Mouse (Mus musculus) forebrain, embryonic 15.5 days (tissue): Measurements from ENCODE around the gene Hus1b. TPM values are rescaled to one million over a fixed set of nuclear protein-coding genes. Genes with fewer than 3 reads are reported as not detected.
A peak's percentile ranks its signal among the peaks of the same experiment; 100 is the strongest.

Source experiments
- ATAC-seq: fragments of 200-750 bp; cut with Nextera tagmentation; replicated peaks from 2 replicates; pipeline ENCODE4 v1.8.0; 2017; ENCODE audit warnings: mild to moderate bottlenecking, moderate TSS enrichment, moderate library complexity
- H3K27ac ChIP-seq: fragments of 300-500 bp; sonication (generic); replicated peaks from 2 replicates; pipeline ENCODE4 v1.5.1; 2015; ENCODE audit warnings: mild to moderate bottlenecking, inconsistent platforms
- H3K27me3 ChIP-seq: fragments of 300-500 bp; sonication (generic); 2 replicates; pipeline ENCODE4 v1.6.1; 2015; ENCODE audit warnings: inconsistent platforms
- H3K36me3 ChIP-seq: fragments of 300-500 bp; sonication (generic); 2 replicates; pipeline ENCODE4 v1.6.1; 2015; ENCODE audit warnings: mild to moderate bottlenecking, inconsistent platforms
- H3K4me1 ChIP-seq: fragments of 300-500 bp; sonication (generic); 2 replicates; pipeline ENCODE4 v1.6.1; 2015; ENCODE audit warnings: inconsistent platforms
- H3K4me2 ChIP-seq: fragments of 300-500 bp; sonication (generic); replicated peaks from 2 replicates; pipeline ENCODE4 v1.6.1; 2015; ENCODE audit warnings: mild to moderate bottlenecking, inconsistent platforms
- H3K4me3 ChIP-seq: fragments of 300-500 bp; sonication (generic); 2 replicates; pipeline ENCODE4 v1.5.1; 2015; ENCODE audit warnings: mild to moderate bottlenecking, inconsistent platforms
- H3K9ac ChIP-seq: fragments of 300-500 bp; sonication (generic); replicated peaks from 2 replicates; pipeline ENCODE4 v1.6.1; 2015; ENCODE audit warnings: mild to moderate bottlenecking, inconsistent platforms
- H3K9me3 ChIP-seq: fragments of 300-500 bp; sonication (generic); 2 replicates; pipeline ENCODE4 v1.6.1; 2016; ENCODE audit warnings: inconsistent platforms
- WGBS: fragments of 180-500 bp; shearing (Covaris S2); methylation state at CpG from one replicate; pipeline ENCODE4 v1.1.7; 2015; ENCODE audit warnings: mixed read lengths; 5-methylcytosine and 5-hydroxymethylcytosine counted together
- polyA plus RNA-seq: library from polyadenylated mRNA; unstranded; fragments of >200 nt; fragmentation: Nextera tagmentation; extraction: Ambion mirVana; gene quantifications from 2 replicates; pipeline ENCODE4 v1.2.1, GENCODE M21; 2015

Gene Hus1b
- polyA plus RNA-seq, 1 experiment from 2014 or later = not detected

- ATAC-seq = peak; percentile 57
- Histone ChIP-seq H3K9me3 (no peaks in the 10 kb centered on the region), H3K4me1 (peaks cover 21% of the 10 kb centered on the region), H3K36me3 (no peaks in the 10 kb centered on the region), H3K4me2 (peak overlapping the region; percentile 60), H3K27ac (no peak overlapping the region), H3K27me3 (no peaks in the 10 kb centered on the region), H3K9ac (peak overlapping the region; percentile 80), H3K4me3 (peak overlapping the region; percentile 92)
- WGBS = 22% methylated on average over 5 of the region's 5 CpGs
Measured at GRCm38 (mm10) chr13:30974247-30974630, 26.7 kb upstream of the Hus1b start.

GRCm38 (mm10) chr13:30973501-30974246 lies 26.1 kb upstream of the Hus1b start, which contains the start of the genes Exoc2 and Gm5447:
Gene Exoc2, minus strand, starts transcription at chr13:30974093.
Gene Gm5447, plus strand, starts transcription at chr13:30974204.
- H3K27me3 ChIP-seq = no peaks in the 10 kb centered on the region
- ATAC-seq = peak; percentile 99
- WGBS = 1% methylated on average over 54 of the region's 54 CpGs
- H3K36me3 ChIP-seq = no peaks in the 10 kb centered on the region
- H3K4me3 ChIP-seq = peak within 1 kb of the TSS; percentile 92
- peaks cover 22% of the 10 kb centered on the region for H3K4me1 ChIP-seq
- H3K27ac ChIP-seq = peak within 1 kb of the TSS; percentile 86
- H3K9me3 ChIP-seq = no peaks in the 10 kb centered on the region
- H3K9ac ChIP-seq = peak within 1 kb of the TSS; percentile 80
- peak within 1 kb of the TSS; percentile 60 for H3K4me2 ChIP-seq

GRCm38 (mm10) chr13:30972102-30972501 lies 24.5 kb upstream of the Hus1b start:
- WGBS = 96% methylated on average over 2 of the region's 2 CpGs
- no peak for ATAC-seq
- no peaks in the 10 kb centered on the region for H3K9me3 ChIP-seq
- H3K4me1 ChIP-seq = peaks cover 17% of the 10 kb centered on the region
- H3K4me3 ChIP-seq = no peak overlapping the region
- no peak overlapping the region for H3K4me2 ChIP-seq
- no peaks in the 10 kb centered on the region for H3K27me3 ChIP-seq
- no peak overlapping the region for H3K9ac ChIP-seq
- H3K36me3 ChIP-seq = no peaks in the 10 kb centered on the region
- H3K27ac ChIP-seq = no peak overlapping the region

- H3K4me2 ChIP-seq = no peak overlapping the region
- no peak for ATAC-seq
- 93% methylated on average over 3 of the region's 3 CpGs for WGBS
Measured at GRCm38 (mm10) chr13:30971047-30971446, 23.5 kb upstream of the Hus1b start.

GRCm38 (mm10) chr13:30968311-30968710 lies 20.8 kb upstream of the Hus1b start:
- Histone ChIP-seq H3K9me3 (no peaks in the 10 kb centered on the region), H3K36me3 (no peaks in the 10 kb centered on the region), H3K9ac (no peak overlapping the region), H3K4me2 (no peak overlapping the region), H3K4me1 (peaks cover 21% of the 10 kb centered on the region), H3K4me3 (no peak overlapping the region), H3K27me3 (no peaks in the 10 kb centered on the region), H3K27ac (no peak overlapping the region)
- ATAC-seq = no peak
- WGBS = 61% methylated on average over 4 of the region's 4 CpGs

More at GRCm38 (mm10) chr13:30971047-30971446, 23.5 kb upstream of the Hus1b start:
- Histone ChIP-seq H3K4me1 (peaks cover 26% of the 10 kb centered on the region), H3K27ac (no peak overlapping the region), H3K27me3 (no peaks in the 10 kb centered on the region), H3K9me3 (no peaks in the 10 kb centered on the region), H3K4me3 (no peak overlapping the region), H3K9ac (no peak overlapping the region), H3K36me3 (no peaks in the 10 kb centered on the region)

GRCm38 (mm10) chr13:30966507-30966911 lies 18.9 kb upstream of the Hus1b start:
- Histone ChIP-seq H3K36me3 (no peaks in the 10 kb centered on the region), H3K9me3 (no peaks in the 10 kb centered on the region), H3K4me3 (no peak overlapping the region), H3K9ac (no peak overlapping the region), H3K4me2 (peak overlapping the region; percentile 25; the same call in 1 of the 2 replicates), H3K4me1 (peaks cover 14% of the 10 kb centered on the region), H3K27ac (no peak overlapping the region), H3K27me3 (no peaks in the 10 kb centered on the region)
- ATAC-seq = peak; percentile 68
- 14% methylated on average over 10 of the region's 10 CpGs for WGBS

- Histone ChIP-seq H3K27me3 (no peaks in the 10 kb centered on the region), H3K4me3 (no peak overlapping the region), H3K36me3 (0 out of 2 replicates have a peak, but pooled peaks cover 4% of the 10 kb centered on the region), H3K9me3 (no peaks in the 10 kb centered on the region), H3K9ac (no peak overlapping the region), H3K4me1 (peaks cover 9% of the 10 kb centered on the region), H3K4me2 (no peak overlapping the region), H3K27ac (no peak overlapping the region)
- 52% methylated on average over 2 of the region's 2 CpGs for WGBS
- ATAC-seq = no peak
Measured at GRCm38 (mm10) chr13:30961932-30962331, 14.4 kb upstream of the Hus1b start.

GRCm38 (mm10) chr13:30960714-30961113 lies 13.2 kb upstream of the Hus1b start:
- WGBS = 90% methylated on average over 2 of the region's 2 CpGs
- ATAC-seq = no peak
- no peaks in the 10 kb centered on the region for H3K4me1 ChIP-seq

GRCm38 (mm10) chr13:30953580-30953979 lies 6.0 kb upstream of the Hus1b start:
- no peaks in the 10 kb centered on the region for H3K36me3 ChIP-seq
- H3K9me3 ChIP-seq = no peaks in the 10 kb centered on the region
- H3K4me2 ChIP-seq = no peak overlapping the region
- H3K4me1 ChIP-seq = no peaks in the 10 kb centered on the region
- no peak for ATAC-seq
- H3K27me3 ChIP-seq = no peaks in the 10 kb centered on the region
- no peak overlapping the region for H3K9ac ChIP-seq
- WGBS = 80% methylated on average over 1 of the region's 1 CpGs
- H3K27ac ChIP-seq = no peak overlapping the region
- H3K4me3 ChIP-seq = no peak overlapping the region

More at GRCm38 (mm10) chr13:30960714-30961113, 13.2 kb upstream of the Hus1b start:
- Histone ChIP-seq H3K4me2 (no peak overlapping the region), H3K4me3 (no peak overlapping the region), H3K9ac (no peak overlapping the region), H3K27ac (no peak overlapping the region), H3K27me3 (no peaks in the 10 kb centered on the region), H3K9me3 (no peaks in the 10 kb centered on the region), H3K36me3 (0 out of 2 replicates have a peak, but pooled peaks cover 4% of the 10 kb centered on the region)

- Histone ChIP-seq H3K36me3 (no peaks in the 10 kb centered on the region), H3K9ac (no peak overlapping the region), H3K4me2 (no peak overlapping the region), H3K9me3 (no peaks in the 10 kb centered on the region), H3K4me1 (no peaks in the 10 kb centered on the region), H3K4me3 (no peak overlapping the region), H3K27ac (no peak overlapping the region), H3K27me3 (no peaks in the 10 kb centered on the region)
- 86% methylated on average over 2 of the region's 2 CpGs for WGBS
- no peak for ATAC-seq
Measured at GRCm38 (mm10) chr13:30952044-30952443, 4.5 kb upstream of the Hus1b start.

- Histone ChIP-seq H3K36me3 (no peaks in the 10 kb centered on the region), H3K27ac (no peak overlapping the region), H3K4me2 (no peak overlapping the region), H3K4me3 (no peak overlapping the region), H3K9me3 (no peaks in the 10 kb centered on the region), H3K9ac (no peak overlapping the region), H3K4me1 (no peaks in the 10 kb centered on the region), H3K27me3 (no peaks in the 10 kb centered on the region)
- no peak for ATAC-seq
- 96% methylated on average over 9 of the region's 9 CpGs for WGBS
Measured at GRCm38 (mm10) chr13:30949181-30949580, 1.6 kb upstream of the Hus1b start.

GRCm38 (mm10) chr13:30947129-30947528 lies 430 bp downstream of the Hus1b start:
- WGBS = 93% methylated on average over 15 of the region's 15 CpGs
- Histone ChIP-seq H3K9ac (no peak overlapping the region), H3K27ac (no peak overlapping the region), H3K4me2 (no peak overlapping the region), H3K27me3 (no peaks in the 10 kb centered on the region), H3K4me1 (no peaks in the 10 kb centered on the region), H3K36me3 (no peaks in the 10 kb centered on the region), H3K9me3 (no peaks in the 10 kb centered on the region), H3K4me3 (no peak overlapping the region)
- no peak for ATAC-seq

- Histone ChIP-seq H3K9ac (no peak overlapping the region), H3K4me1 (no peaks in the 10 kb centered on the region), H3K4me3 (no peak overlapping the region), H3K4me2 (no peak overlapping the region), H3K27ac (no peak overlapping the region), H3K36me3 (no peaks in the 10 kb centered on the region), H3K27me3 (no peaks in the 10 kb centered on the region), H3K9me3 (no peaks in the 10 kb centered on the region)
- ATAC-seq = no peak
Measured at GRCm38 (mm10) chr13:30945788-30946187, 1.8 kb downstream of the Hus1b start.
